Comparison of ENCODE assay signal across 8 mouse cellular contexts in the genomic region with DNA sequence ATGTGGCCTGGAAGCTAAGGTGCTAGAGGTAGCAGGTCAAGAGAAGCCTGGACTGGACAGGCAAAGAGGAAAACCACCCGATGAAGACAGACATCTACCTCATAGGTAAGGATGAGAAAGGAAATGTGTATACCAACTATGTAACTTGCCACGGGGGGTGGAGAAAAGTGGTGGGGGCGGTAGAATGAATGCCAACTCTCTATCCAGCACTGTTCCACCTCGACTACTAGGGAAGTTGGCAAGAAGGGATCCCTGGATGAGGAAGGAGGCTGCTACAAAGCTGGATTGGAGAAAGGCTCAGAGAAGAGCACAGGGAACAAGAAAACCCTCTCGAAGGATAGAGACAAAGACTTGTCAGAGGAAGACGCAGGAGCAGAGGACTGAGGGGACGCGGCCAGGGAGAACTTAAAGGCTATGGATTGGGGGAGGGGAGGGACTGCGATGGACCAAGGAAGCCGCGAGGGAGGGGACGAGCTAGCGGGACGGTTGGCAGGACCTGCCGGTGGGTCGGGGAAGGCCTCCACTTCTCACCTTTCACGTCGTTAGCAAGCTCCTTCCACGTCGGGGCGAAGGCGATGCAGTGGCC. TPM values are rescaled to one million over a fixed set of nuclear protein-coding genes. Genes with fewer than 3 reads are reported as not detected.
DNase-seq lines count a peak whose midpoint lies in the region; ATAC-seq lines count a peak whose summit lies in the region.

No protein-coding gene starts in this region.

- peak; percentile 38 for DNase-seq in cerebellum, adult 9-10 months
- DNase-seq in 3T3-L1 (ENCODE audit: low read depth, low spot score): peak; percentile 61
- peak; percentile 6 for DNase-seq in telencephalon, adult 2 months (ENCODE audit: low read depth, low spot score)
- no peak for DNase-seq in adrenal gland, adult (ENCODE audit: inconsistent age in 2 of 2, low spot score in 1 of 2)
- no peak for DNase-seq in thymus, postnatal 10 days (ENCODE audit: low spot score in 2 of 2)

- H3K9ac ChIP-seq in forebrain, embryonic 15.5 days (replicated peaks): peak overlapping the region; percentile 68
- H3K9ac ChIP-seq in liver, embryonic 15.5 days: peak overlapping the region; percentile 72

- peak overlapping the region; percentile 80 for H3K4me3 ChIP-seq in forebrain, embryonic 15.5 days
- H3K4me3 ChIP-seq in liver, embryonic 15.5 days (replicated peaks): peak overlapping the region; percentile 79

- peak overlapping the region; percentile 66 for H3K4me2 ChIP-seq in forebrain, embryonic 15.5 days (replicated peaks)
- H3K4me2 ChIP-seq in liver, embryonic 15.5 days: peak overlapping the region; percentile 89

- no peaks in the 10 kb centered on the region for H3K27me3 ChIP-seq in forebrain, embryonic 15.5 days
- no peaks in the 10 kb centered on the region for H3K27me3 ChIP-seq in liver, embryonic 15.5 days

- peaks cover 17% of the 10 kb centered on the region for H3K4me1 ChIP-seq in forebrain, embryonic 15.5 days
- peaks cover 45% of the 10 kb centered on the region for H3K4me1 ChIP-seq in liver, embryonic 15.5 days (replicated peaks)

- WGBS in forebrain, embryonic 15.5 days: 4% methylated on average over 22 of the region's 22 CpGs
- WGBS in liver, embryonic 15.5 days (ENCODE audit: insufficient replicate concordance): 1% methylated on average over 22 of the region's 22 CpGs

- 0 out of 2 replicates have a peak overlapping the region, but pooled peaks have one; percentile 14 for H3K27ac ChIP-seq in forebrain, embryonic 15.5 days (replicated peaks)
- peak overlapping the region; percentile 76 for H3K27ac ChIP-seq in liver, embryonic 15.5 days (replicated peaks)

- no peaks in the 10 kb centered on the region for H3K9me3 ChIP-seq in forebrain, embryonic 15.5 days
- no peaks in the 10 kb centered on the region for H3K9me3 ChIP-seq in liver, embryonic 15.5 days (replicated peaks)

- no peaks in the 10 kb centered on the region for H3K36me3 ChIP-seq in forebrain, embryonic 15.5 days
- no peaks in the 10 kb centered on the region for H3K36me3 ChIP-seq in liver, embryonic 15.5 days (replicated peaks)

- no peak; the same call in 1 of the 2 replicates for ATAC-seq in cerebellum, adult (ENCODE audit: insufficient number of reproducible peaks, low FRiP score, low TSS enrichment)
- no peak; the same call in none of the 2 replicates for ATAC-seq in forebrain, embryonic 15.5 days (replicated peaks)
- peak; percentile 44; the same call in 1 of the 2 replicates for ATAC-seq in liver, embryonic 15.5 days (ENCODE audit: insufficient read depth)

RNA-seq across cellular contexts. Expression of gene Qsox1, which starts 0.6 kb away (rescaled TPM):
- polyA plus RNA-seq in forebrain, embryonic 15.5 days (2015; fragmentation: Nextera tagmentation; extraction: Ambion mirVana): 19.8 and 21.9 TPM in 2 replicates
- polyA plus RNA-seq in liver, embryonic 15.5 days (2015; fragmentation: Nextera tagmentation; extraction: Ambion mirVana): 31.8 and 40.9 TPM in 2 replicates

Comparison
In these comparisons a context has a peak if more than half of its experiments do, and no peak if none do; other contexts are left out.
1. DNase-seq: peak in cerebellum, adult 9-10 months (single experiment), 3T3-L1 (single experiment) and telencephalon, adult 2 months (single experiment); none in adrenal gland, adult (0 of 2) and thymus, postnatal 10 days (0 of 2).